Mouse (Mus musculus) hindbrain, embryonic 13.5 days (tissue): ENCODE data around the gene Mthfd2. TPM values are rescaled to one million over a fixed set of nuclear protein-coding genes. Genes with fewer than 3 reads are reported as not detected.

Source experiments
- ATAC-seq: fragments of 200-750 bp; cut with Nextera tagmentation; 2 replicates; pipeline ENCODE4 v1.8.0; 2017; ENCODE audit warnings: moderate TSS enrichment; ENCODE audit not compliant: low FRiP score
- H3K27ac ChIP-seq: fragments of 300-500 bp; sonication (generic); 2 replicates; pipeline ENCODE4 v1.5.1; 2015; ENCODE audit warnings: inconsistent platforms, mild to moderate bottlenecking, moderate library complexity
- H3K27me3 ChIP-seq: fragments of 300-500 bp; sonication (generic); 2 replicates; pipeline ENCODE4 v1.6.1; 2015; ENCODE audit warnings: mild to moderate bottlenecking, inconsistent platforms
- H3K36me3 ChIP-seq: fragments of 300-500 bp; sonication (generic); 2 replicates; pipeline ENCODE4 v1.6.1; 2015; ENCODE audit warnings: mild to moderate bottlenecking, inconsistent platforms
- H3K4me1 ChIP-seq: fragments of 300-500 bp; sonication (generic); replicated peaks from 2 replicates; pipeline ENCODE4 v1.6.1; 2015; ENCODE audit warnings: inconsistent platforms
- H3K4me2 ChIP-seq: fragments of 300-500 bp; sonication (generic); 2 replicates; pipeline ENCODE4 v1.6.1; 2015; ENCODE audit warnings: inconsistent platforms, mild to moderate bottlenecking, moderate library complexity
- H3K4me3 ChIP-seq: fragments of 300-500 bp; sonication (generic); 2 replicates; pipeline ENCODE4 v1.5.1; 2015; ENCODE audit warnings: mild to moderate bottlenecking, inconsistent platforms
- H3K9ac ChIP-seq: fragments of 300-500 bp; sonication (generic); 2 replicates; pipeline ENCODE4 v1.6.1; 2015; ENCODE audit warnings: mild to moderate bottlenecking, inconsistent platforms
- H3K9me3 ChIP-seq: fragments of 300-500 bp; sonication (generic); 2 replicates; pipeline ENCODE4 v1.6.1; 2016; ENCODE audit warnings: inconsistent platforms
- WGBS: fragments of 180-500 bp; shearing (Covaris S2); methylation state at CpG from one replicate; pipeline ENCODE4 v1.1.7; 2015; 5-methylcytosine and 5-hydroxymethylcytosine counted together
- polyA plus RNA-seq: library from polyadenylated mRNA; unstranded; fragments of >200 nt; fragmentation: Nextera tagmentation; extraction: Ambion mirVana; gene quantifications from 2 replicates; pipeline ENCODE4 v1.2.1, GENCODE M21; 2015

Gene Mthfd2
- polyA plus RNA-seq, 1 experiment from 2014 or later: 23.8 TPM

- Histone ChIP-seq H3K27ac (no peak overlapping the region), H3K4me3 (no peak overlapping the region), H3K9me3 (no peaks in the 10 kb centered on the region), H3K9ac (no peak overlapping the region), H3K27me3 (no peaks in the 10 kb centered on the region; the same call in 1 of the 2 replicates), H3K4me1 (peaks cover 26% of the 10 kb centered on the region), H3K36me3 (0 out of 2 replicates have a peak, but pooled peaks cover under 1% of the 10 kb centered on the region), H3K4me2 (no peak overlapping the region)
- no peak for ATAC-seq
- WGBS: 77% methylated on average over 8 of the region's 8 CpGs
Observed at GRCm38 (mm10) chr6:83323652-83324419, 1.9 kb downstream of the Mthfd2 start.

DNA sequence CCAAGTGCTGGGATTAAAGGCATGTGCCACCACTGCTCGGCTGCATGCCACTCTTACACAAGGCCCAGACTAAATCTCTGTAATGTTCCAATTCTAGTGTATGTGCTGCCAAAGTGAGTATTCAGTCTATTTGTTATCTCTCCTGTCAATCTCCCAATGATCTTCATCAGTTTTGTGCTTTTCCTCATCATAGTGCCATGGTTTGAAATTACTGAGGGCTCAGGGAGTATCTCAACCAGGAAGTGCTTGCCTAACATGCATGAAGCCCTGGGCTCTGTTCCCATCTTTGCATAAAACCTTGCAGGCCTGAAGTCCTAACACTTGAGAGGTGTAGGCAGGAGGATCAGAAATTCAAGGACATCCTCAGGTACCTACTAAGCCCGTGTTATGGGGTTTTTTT, 2.9 kb downstream of the Mthfd2 start:
- no peak for ATAC-seq
- Histone ChIP-seq H3K9me3 (no peaks in the 10 kb centered on the region), H3K27me3 (no peaks in the 10 kb centered on the region; the same call in 1 of the 2 replicates), H3K36me3 (no peaks in the 10 kb centered on the region), H3K4me1 (peaks cover 19% of the 10 kb centered on the region), H3K4me2 (no peak overlapping the region), H3K27ac (no peak overlapping the region), H3K4me3 (no peak overlapping the region), H3K9ac (no peak overlapping the region)
- WGBS: 63% methylated on average over 2 of the region's 2 CpGs

GRCm38 (mm10) chr6:83321927-83322326, 3.8 kb downstream of the Mthfd2 start:
- WGBS: 58% methylated on average over 1 of the region's 1 CpGs
- H3K27me3 ChIP-seq: no peaks in the 10 kb centered on the region; the same call in 1 of the 2 replicates
- no peak for ATAC-seq

GRCm38 (mm10) chr6:83317108-83317741, 8.5 kb downstream of the Mthfd2 start:
- H3K4me2 ChIP-seq: peak overlapping the region; percentile 86
- WGBS: under 1% methylated on average over 52 of the region's 52 CpGs
- H3K9me3 ChIP-seq: no peaks in the 10 kb centered on the region
- H3K9ac ChIP-seq: peak overlapping the region; percentile 89
- peak; percentile 99 for ATAC-seq
- peak overlapping the region; percentile 92 for H3K4me3 ChIP-seq
- H3K27ac ChIP-seq: peak overlapping the region; percentile 84
- H3K4me1 ChIP-seq: peaks cover 16% of the 10 kb centered on the region
- H3K36me3 ChIP-seq: peaks cover 11% of the 10 kb centered on the region
- H3K27me3 ChIP-seq: no peaks in the 10 kb centered on the region; the same call in 1 of the 2 replicates

More at GRCm38 (mm10) chr6:83321927-83322326, 3.8 kb downstream of the Mthfd2 start:
- Histone ChIP-seq H3K4me3 (no peak overlapping the region), H3K9ac (no peak overlapping the region), H3K4me1 (peaks cover 13% of the 10 kb centered on the region), H3K36me3 (no peaks in the 10 kb centered on the region), H3K4me2 (no peak overlapping the region), H3K9me3 (no peaks in the 10 kb centered on the region), H3K27ac (no peak overlapping the region)

DNA sequence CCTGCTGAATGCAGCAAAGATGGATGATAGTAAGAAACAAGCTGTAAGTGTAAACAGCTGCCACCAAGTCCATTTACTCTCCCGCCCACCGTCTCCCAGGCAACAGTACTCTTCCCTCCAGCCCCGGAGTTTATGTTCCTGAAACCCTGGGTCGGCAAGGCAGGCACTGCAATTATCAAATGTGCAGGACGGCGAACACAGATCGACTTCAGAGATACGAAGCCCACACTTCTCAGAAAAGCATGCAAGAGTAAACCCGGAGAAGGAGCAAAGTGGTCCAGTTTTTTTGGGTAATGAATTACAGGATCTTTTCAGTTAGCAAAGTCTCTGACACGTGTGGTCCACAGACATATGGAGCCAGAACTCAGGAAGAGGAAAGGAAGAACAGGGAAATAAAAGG, 9.7 kb downstream of the Mthfd2 start:
- Histone ChIP-seq H3K9ac (peak overlapping the region; percentile 49; the same call in 1 of the 2 replicates), H3K27ac (no peak overlapping the region), H3K4me3 (peak overlapping the region; percentile 92), H3K4me2 (peak overlapping the region; percentile 86), H3K4me1 (peaks cover 16% of the 10 kb centered on the region), H3K36me3 (peaks cover 23% of the 10 kb centered on the region), H3K9me3 (no peaks in the 10 kb centered on the region), H3K27me3 (no peaks in the 10 kb centered on the region; the same call in 1 of the 2 replicates)
- ATAC-seq: no peak
- WGBS: 5% methylated on average over 10 of the region's 10 CpGs

DNA sequence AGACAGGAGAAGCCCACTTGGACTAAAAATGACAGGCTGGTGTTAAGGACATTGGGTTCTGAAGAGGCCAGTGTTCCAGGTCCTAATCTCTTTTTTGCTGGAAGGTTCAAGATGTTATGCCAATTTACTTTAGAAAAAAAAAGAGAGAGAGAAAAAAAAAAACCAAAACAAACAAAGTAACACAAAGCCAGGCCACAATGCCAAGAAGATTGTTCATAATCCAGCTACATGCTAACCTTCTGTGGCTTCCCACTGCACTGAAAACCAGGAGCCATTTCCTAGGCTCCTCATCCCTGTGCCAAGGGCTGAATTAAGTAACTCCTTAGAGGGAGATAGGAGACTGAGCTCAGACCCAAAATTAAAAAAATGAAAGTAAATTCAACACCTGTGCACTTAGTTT, 10.4 kb downstream of the Mthfd2 start:
- no peak for ATAC-seq
- H3K4me3 ChIP-seq: no peak overlapping the region

GRCm38 (mm10) chr6:83312514-83312913, 13.2 kb downstream of the Mthfd2 start:
- Histone ChIP-seq H3K4me2 (no peak overlapping the region), H3K4me1 (peaks cover 16% of the 10 kb centered on the region), H3K9me3 (no peaks in the 10 kb centered on the region), H3K36me3 (peaks cover 46% of the 10 kb centered on the region), H3K4me3 (no peak overlapping the region), H3K9ac (no peak overlapping the region), H3K27ac (no peak overlapping the region), H3K27me3 (no peaks in the 10 kb centered on the region)
- WGBS: 89% methylated on average over 8 of the region's 8 CpGs
- no peak for ATAC-seq

More for the DNA sequence above, 10.4 kb downstream of the Mthfd2 start:
- H3K9me3 ChIP-seq: no peaks in the 10 kb centered on the region
- 0 out of 2 replicates have a peak overlapping the region, but pooled peaks have one; percentile 14 for H3K9ac ChIP-seq
- peaks cover 16% of the 10 kb centered on the region for H3K4me1 ChIP-seq
- peaks cover 30% of the 10 kb centered on the region for H3K36me3 ChIP-seq
- H3K4me2 ChIP-seq: peak overlapping the region; percentile 86
- no peaks in the 10 kb centered on the region for H3K27me3 ChIP-seq
- no peak overlapping the region for H3K27ac ChIP-seq

GRCm38 (mm10) chr6:83312021-83312420, 13.7 kb downstream of the Mthfd2 start:
- Histone ChIP-seq H3K9ac (no peak overlapping the region), H3K4me1 (peaks cover 16% of the 10 kb centered on the region), H3K4me3 (no peak overlapping the region), H3K27me3 (no peaks in the 10 kb centered on the region), H3K4me2 (no peak overlapping the region), H3K9me3 (no peaks in the 10 kb centered on the region), H3K36me3 (peaks cover 50% of the 10 kb centered on the region), H3K27ac (no peak overlapping the region)
- 92% methylated on average over 7 of the region's 7 CpGs for WGBS
- ATAC-seq: no peak

DNA sequence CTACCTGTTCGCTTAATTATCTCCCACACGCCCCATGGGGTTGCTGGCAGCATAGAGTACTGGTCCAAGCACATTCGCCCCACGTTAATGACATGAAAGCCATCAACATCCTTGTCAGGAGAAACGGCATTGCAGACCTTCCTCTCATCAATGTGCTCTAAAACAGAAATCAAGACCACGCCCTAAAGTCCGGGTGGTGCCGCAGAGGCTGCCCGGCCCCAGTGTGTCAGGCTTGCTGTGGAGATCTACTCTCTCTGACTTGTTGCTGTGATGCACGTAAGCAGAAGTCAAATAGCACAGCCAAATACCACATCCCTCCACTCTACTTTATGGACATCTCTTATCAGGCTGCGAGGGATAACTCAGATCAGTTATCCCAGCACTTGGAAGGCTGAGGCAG, 14.5 kb downstream of the Mthfd2 start:
- 97% methylated on average over 11 of the region's 11 CpGs for WGBS
- peaks cover 58% of the 10 kb centered on the region for H3K36me3 ChIP-seq
- H3K9ac ChIP-seq: no peak overlapping the region
- ATAC-seq: no peak
- no peaks in the 10 kb centered on the region for H3K9me3 ChIP-seq
- no peaks in the 10 kb centered on the region for H3K27me3 ChIP-seq
- no peak overlapping the region for H3K27ac ChIP-seq
- H3K4me3 ChIP-seq: no peak overlapping the region
- H3K4me2 ChIP-seq: no peak overlapping the region
- H3K4me1 ChIP-seq: peaks cover 9% of the 10 kb centered on the region

DNA sequence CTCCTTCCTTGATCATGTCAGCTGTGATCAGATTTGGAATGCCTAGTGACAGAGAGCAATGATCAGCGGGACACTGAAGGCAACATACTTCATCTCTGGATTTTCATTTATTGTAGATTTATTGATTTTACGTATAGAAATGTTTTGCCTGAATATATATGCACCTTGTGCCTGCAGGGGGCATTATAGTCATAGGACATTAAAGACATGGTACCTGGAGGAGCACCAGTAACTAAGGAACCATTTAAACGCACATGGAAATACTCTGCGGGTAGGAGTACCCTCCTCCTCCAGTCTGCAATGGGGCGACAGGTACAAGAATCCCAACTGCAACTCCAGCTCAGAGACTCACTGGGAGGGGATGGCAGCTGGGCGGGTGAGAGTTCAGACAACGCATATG, 16.7 kb downstream of the Mthfd2 start:
- Histone ChIP-seq H3K27ac (no peak overlapping the region), H3K4me1 (no peaks in the 10 kb centered on the region), H3K4me3 (no peak overlapping the region), H3K9me3 (no peaks in the 10 kb centered on the region), H3K9ac (no peak overlapping the region), H3K4me2 (no peak overlapping the region), H3K27me3 (no peaks in the 10 kb centered on the region), H3K36me3 (peaks cover 75% of the 10 kb centered on the region)
- WGBS: 93% methylated on average over 7 of the region's 7 CpGs
- no peak for ATAC-seq

DNA sequence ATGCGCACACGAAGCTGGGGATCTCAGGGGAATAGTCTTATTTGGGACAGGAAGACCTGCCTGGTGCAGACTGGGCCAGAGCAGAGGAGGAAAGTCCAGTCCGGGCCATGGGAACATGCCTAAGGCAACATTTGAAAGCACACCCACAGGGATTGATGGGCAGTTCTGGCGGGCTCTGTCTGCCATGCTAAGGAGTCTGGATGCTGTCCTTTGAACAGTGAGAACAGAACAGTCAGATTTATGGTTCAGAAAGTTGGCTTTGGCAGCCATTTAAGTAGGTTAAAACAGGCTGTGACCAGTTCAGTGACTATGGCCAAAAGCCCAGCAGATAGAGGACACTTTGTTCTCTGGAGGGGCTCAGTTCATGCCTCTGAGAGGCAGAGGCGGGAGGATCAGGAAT, 23.4 kb downstream of the Mthfd2 start:
- Histone ChIP-seq H3K27ac (no peak overlapping the region), H3K4me3 (no peak overlapping the region), H3K27me3 (no peaks in the 10 kb centered on the region), H3K9me3 (no peaks in the 10 kb centered on the region), H3K4me1 (no peaks in the 10 kb centered on the region), H3K9ac (no peak overlapping the region), H3K4me2 (no peak overlapping the region), H3K36me3 (peaks cover 27% of the 10 kb centered on the region)
- WGBS: 79% methylated on average over 5 of the region's 5 CpGs
- ATAC-seq: no peak

GRCm38 (mm10) chr6:83301294-83301693, 24.4 kb downstream of the Mthfd2 start:
- Histone ChIP-seq H3K4me2 (no peak overlapping the region), H3K9ac (no peak overlapping the region), H3K27me3 (no peaks in the 10 kb centered on the region), H3K4me1 (no peaks in the 10 kb centered on the region), H3K27ac (no peak overlapping the region), H3K4me3 (no peak overlapping the region), H3K36me3 (peaks cover 18% of the 10 kb centered on the region), H3K9me3 (no peaks in the 10 kb centered on the region)
- no peak for ATAC-seq
- WGBS: 83% methylated on average over 2 of the region's 2 CpGs
